Mouse (Mus musculus) liver, postnatal 0 days (tissue): ENCODE data around the gene Mob1a. TPM values are rescaled to one million over a fixed set of nuclear protein-coding genes. Genes with fewer than 3 reads are reported as not detected.
A peak's percentile ranks its signal among the peaks of the same experiment; 100 is the strongest.

Experiments
- ATAC-seq: fragments of 200-750 bp; cut with Nextera tagmentation; 2 replicates; pipeline ENCODE4 v1.8.0; 2017; ENCODE audit warnings: mild to moderate bottlenecking, moderate library complexity
- DNase-seq: peaks from one replicate; pipeline ENCODE4 v3.0.0-alpha.2; 2016
- H3K27ac ChIP-seq: fragments of 300-500 bp; sonication (generic); 2 replicates; pipeline ENCODE4 v1.5.1; 2014; ENCODE audit warnings: antibody characterized with exemption, moderate library complexity, mild to moderate bottlenecking, low read depth
- H3K27me3 ChIP-seq: fragments of 300-500 bp; sonication (generic); 2 replicates; pipeline ENCODE4 v1.6.1; 2014; ENCODE audit warnings: low read length, control low read depth, mixed read lengths; ENCODE audit not compliant: insufficient read depth
- H3K36me3 ChIP-seq: fragments of 300-500 bp; sonication (generic); replicated peaks from 2 replicates; pipeline ENCODE4 v1.6.1; 2014; ENCODE audit warnings: mild to moderate bottlenecking, control low read depth, low read length, moderate library complexity, mixed read lengths; ENCODE audit not compliant: insufficient read depth
- H3K4me1 ChIP-seq: fragments of 300-500 bp; sonication (generic); 2 replicates; pipeline ENCODE4 v1.6.1; 2014; ENCODE audit warnings: antibody characterized with exemption, mild to moderate bottlenecking, control low read depth; ENCODE audit not compliant: insufficient read depth
- H3K4me2 ChIP-seq: fragments of 300-500 bp; sonication (generic); 2 replicates; pipeline ENCODE4 v1.6.1; 2014; ENCODE audit warnings: low read depth, mild to moderate bottlenecking, low read length, moderate library complexity, mixed read lengths
- H3K4me3 ChIP-seq: fragments of 300-500 bp; sonication (generic); 2 replicates; pipeline ENCODE4 v1.5.1; 2014; ENCODE audit warnings: low read depth, low read length
- H3K9ac ChIP-seq: fragments of 300-500 bp; sonication (generic); replicated peaks from 2 replicates; pipeline ENCODE4 v1.6.1; 2014; ENCODE audit warnings: mild to moderate bottlenecking, moderate library complexity
- H3K9me3 ChIP-seq: fragments of 300-500 bp; sonication (generic); 2 replicates; pipeline ENCODE4 v1.6.1; 2016; ENCODE audit warnings: mild to moderate bottlenecking, control low read depth, low read length, mixed read lengths
- CTCF ChIP-seq: sonication (generic); IDR thresholded peaks from 2 replicates; pipeline ENCODE4 v1.5.1; 2016; ENCODE audit warnings: antibody characterized with exemption, low read depth
- EP300 ChIP-seq: IDR thresholded peaks from 2 replicates; pipeline ENCODE4 v1.6.1; 2016; ENCODE audit warnings: antibody characterized with exemption, low read depth, mild to moderate bottlenecking
- WGBS: fragments of 180-500 bp; shearing (Covaris S2); extraction: QIAGEN DNeasy Blood & Tissue Kit; methylation state at CpG from one replicate; pipeline ENCODE4 v1.1.7; 2014; ENCODE audit not compliant: insufficient replicate concordance; 5-methylcytosine and 5-hydroxymethylcytosine counted together
- polyA plus RNA-seq: library from polyadenylated mRNA; unstranded; fragments of >200 nt; fragmentation: Nextera tagmentation; extraction: Ambion mirVana; gene quantifications from 2 replicates; pipeline ENCODE4 v1.2.1, GENCODE M21; 2015

Mob1a gene
- polyA plus RNA-seq, 1 experiment from 2014 or later = 20.9 TPM

- peak overlapping the region; percentile 99 for H3K9ac ChIP-seq
- ATAC-seq (peak; percentile 86), DNase-seq (peak; percentile 97)
- no peaks in the 10 kb centered on the region for H3K27me3 ChIP-seq
- peak overlapping the region; percentile 81 for H3K4me2 ChIP-seq
- no peaks in the 10 kb centered on the region for H3K9me3 ChIP-seq
- WGBS = under 1% methylated on average over 52 of the region's 53 CpGs
- no peak for TF ChIP-seq EP300
- TF ChIP-seq CTCF = peak; percentile 97
- H3K4me1 ChIP-seq = peaks cover 24% of the 10 kb centered on the region
- H3K27ac ChIP-seq = peak overlapping the region; percentile 94
- peak overlapping the region; percentile 90 for H3K4me3 ChIP-seq
- H3K36me3 ChIP-seq = peaks cover 30% of the 10 kb centered on the region
Measured at GRCm38 (mm10) chr6:83349274-83349958, 23.6 kb downstream of the Mob1a start.

GRCm38 (mm10) chr6:83350172-83350571 is 24.4 kb downstream of the Mob1a start:
- H3K27ac ChIP-seq = peak overlapping the region; percentile 94
- peaks cover 32% of the 10 kb centered on the region for H3K36me3 ChIP-seq
- TF ChIP-seq CTCF (no peak), EP300 (no peak)
- H3K27me3 ChIP-seq = no peaks in the 10 kb centered on the region
- ATAC-seq (no peak), DNase-seq (peak; percentile 16)
- peaks cover 24% of the 10 kb centered on the region for H3K4me1 ChIP-seq
- no peaks in the 10 kb centered on the region for H3K9me3 ChIP-seq
- peak overlapping the region; percentile 99 for H3K9ac ChIP-seq
- H3K4me2 ChIP-seq = peak overlapping the region; percentile 81
- peak overlapping the region; percentile 90 for H3K4me3 ChIP-seq
- 81% methylated on average over 7 of the region's 7 CpGs for WGBS

- H3K4me2 ChIP-seq = peak overlapping the region; percentile 81
- peak overlapping the region; percentile 90 for H3K4me3 ChIP-seq
- peak overlapping the region; percentile 94 for H3K27ac ChIP-seq
- no peaks in the 10 kb centered on the region for H3K27me3 ChIP-seq
- no peak for TF ChIP-seq CTCF
- TF ChIP-seq EP300 = no peak
- H3K9me3 ChIP-seq = no peaks in the 10 kb centered on the region
- H3K4me1 ChIP-seq = peaks cover 24% of the 10 kb centered on the region
- 81% methylated on average over 16 of the region's 16 CpGs for WGBS
- DNase-seq = peak; percentile 31
- H3K36me3 ChIP-seq = peaks cover 38% of the 10 kb centered on the region
- ATAC-seq = no peak
- H3K9ac ChIP-seq = peak overlapping the region; percentile 99
Measured at GRCm38 (mm10) chr6:83350851-83351405, 25.1 kb downstream of the Mob1a start.

GRCm38 (mm10) chr6:83351490-83352160 is 25.8 kb downstream of the Mob1a start:
- Histone ChIP-seq H3K4me2 (peak overlapping the region; percentile 81), H3K4me1 (peaks cover 25% of the 10 kb centered on the region), H3K27ac (peak overlapping the region; percentile 94), H3K9me3 (no peaks in the 10 kb centered on the region), H3K27me3 (no peaks in the 10 kb centered on the region), H3K4me3 (peak overlapping the region; percentile 90), H3K36me3 (peaks cover 38% of the 10 kb centered on the region), H3K9ac (peak overlapping the region; percentile 99)
- ATAC-seq (peak; percentile 90), DNase-seq (peak; percentile 81)
- 65% methylated on average over 7 of the region's 7 CpGs for WGBS
- TF ChIP-seq CTCF = no peak
- peak; percentile 97 for TF ChIP-seq EP300

GRCm38 (mm10) chr6:83352666-83353410 is 27.0 kb downstream of the Mob1a start:
- H3K4me3 ChIP-seq = peak overlapping the region; percentile 90
- peak overlapping the region; percentile 99 for H3K9ac ChIP-seq
- ATAC-seq (no peak), DNase-seq (peak; percentile 13)
- TF ChIP-seq CTCF (no peak), EP300 (no peak)
- peaks cover 28% of the 10 kb centered on the region for H3K4me1 ChIP-seq
- H3K27ac ChIP-seq = peak overlapping the region; percentile 94
- peak overlapping the region; percentile 81 for H3K4me2 ChIP-seq
- no peaks in the 10 kb centered on the region for H3K9me3 ChIP-seq
- peaks cover 39% of the 10 kb centered on the region for H3K36me3 ChIP-seq
- no peaks in the 10 kb centered on the region for H3K27me3 ChIP-seq
- 90% methylated on average over 24 of the region's 24 CpGs for WGBS
